Mouse (Mus musculus) limb, embryonic 15.5 days (tissue): ENCODE data around the gene Car4. TPM values are rescaled to one million over a fixed set of nuclear protein-coding genes. Genes with fewer than 3 reads are reported as not detected.

Source experiments
- ATAC-seq: fragments of 200-750 bp; cut with Nextera tagmentation; 2 replicates; pipeline ENCODE4 v1.8.0; 2017; ENCODE audit warnings: low read depth, moderate TSS enrichment; ENCODE audit not compliant: insufficient number of reproducible peaks, low FRiP score, low TSS enrichment
- H3K27ac ChIP-seq: fragments of 300-500 bp; sonication (generic); 2 replicates; pipeline ENCODE4 v1.5.1; 2015; ENCODE audit warnings: moderate library complexity, mild to moderate bottlenecking, inconsistent platforms
- H3K27me3 ChIP-seq: fragments of 300-500 bp; sonication (generic); 2 replicates; pipeline ENCODE4 v1.6.1; 2015; ENCODE audit warnings: inconsistent platforms
- H3K36me3 ChIP-seq: fragments of 300-500 bp; sonication (generic); 2 replicates; pipeline ENCODE4 v1.6.1; 2015; ENCODE audit warnings: inconsistent platforms
- H3K4me1 ChIP-seq: fragments of 300-500 bp; sonication (generic); 2 replicates; pipeline ENCODE4 v1.6.1; 2015; ENCODE audit warnings: inconsistent platforms
- H3K4me2 ChIP-seq: fragments of 300-500 bp; sonication (generic); 2 replicates; pipeline ENCODE4 v1.6.1; 2015; ENCODE audit warnings: mild to moderate bottlenecking, inconsistent platforms
- H3K4me3 ChIP-seq: fragments of 300-500 bp; sonication (generic); 2 replicates; pipeline ENCODE4 v1.5.1; 2015; ENCODE audit warnings: mild to moderate bottlenecking, inconsistent platforms
- H3K9ac ChIP-seq: fragments of 300-500 bp; sonication (generic); 2 replicates; pipeline ENCODE4 v1.6.1; 2015; ENCODE audit warnings: inconsistent platforms
- H3K9me3 ChIP-seq: fragments of 300-500 bp; sonication (generic); 2 replicates; pipeline ENCODE4 v1.6.1; 2016; ENCODE audit warnings: inconsistent platforms
- WGBS: fragments of 180-500 bp; shearing (Covaris S2); methylation state at CpG from one replicate; pipeline ENCODE4 v1.1.7; 2015; 5-methylcytosine and 5-hydroxymethylcytosine counted together
- polyA plus RNA-seq: library from polyadenylated mRNA; unstranded; fragments of >200 nt; fragmentation: Nextera tagmentation; extraction: Ambion mirVana; gene quantifications from 2 replicates; pipeline ENCODE4 v1.2.1, GENCODE M21; 2015

Gene Car4
- polyA plus RNA-seq, 1 experiment from 2014 or later = not detected

DNA sequence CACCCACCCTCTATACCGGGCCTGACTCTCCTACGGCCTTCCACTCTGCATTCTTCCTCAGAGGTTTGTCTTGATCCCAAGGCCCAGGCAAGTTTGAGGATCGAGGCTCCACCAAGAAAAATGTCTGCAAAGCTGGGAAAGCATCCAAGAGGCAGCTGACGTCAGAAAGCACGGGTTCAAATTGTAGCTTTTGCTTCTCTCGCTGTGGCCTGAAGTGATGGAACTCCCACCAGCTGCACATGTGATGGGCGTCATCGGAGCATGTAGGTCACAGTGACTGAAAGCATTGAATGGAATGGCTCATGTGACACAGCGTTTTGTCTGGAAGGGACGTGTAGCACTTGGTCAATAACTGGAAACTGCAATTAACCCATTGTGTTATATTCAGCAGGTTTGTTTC, 17.4 kb upstream of the Car4 start:
- peaks cover 13% of the 10 kb centered on the region; the same call in 1 of the 2 replicates for H3K27me3 ChIP-seq
- H3K9me3 ChIP-seq = no peaks in the 10 kb centered on the region
- H3K27ac ChIP-seq = no peak overlapping the region
- peaks cover 4% of the 10 kb centered on the region; the same call in 1 of the 2 replicates for H3K4me1 ChIP-seq
- no peak for ATAC-seq
- 73% methylated on average over 10 of the region's 10 CpGs for WGBS
- no peak overlapping the region for H3K4me3 ChIP-seq
- H3K4me2 ChIP-seq = no peak overlapping the region
- no peak overlapping the region for H3K9ac ChIP-seq
- no peaks in the 10 kb centered on the region for H3K36me3 ChIP-seq

DNA sequence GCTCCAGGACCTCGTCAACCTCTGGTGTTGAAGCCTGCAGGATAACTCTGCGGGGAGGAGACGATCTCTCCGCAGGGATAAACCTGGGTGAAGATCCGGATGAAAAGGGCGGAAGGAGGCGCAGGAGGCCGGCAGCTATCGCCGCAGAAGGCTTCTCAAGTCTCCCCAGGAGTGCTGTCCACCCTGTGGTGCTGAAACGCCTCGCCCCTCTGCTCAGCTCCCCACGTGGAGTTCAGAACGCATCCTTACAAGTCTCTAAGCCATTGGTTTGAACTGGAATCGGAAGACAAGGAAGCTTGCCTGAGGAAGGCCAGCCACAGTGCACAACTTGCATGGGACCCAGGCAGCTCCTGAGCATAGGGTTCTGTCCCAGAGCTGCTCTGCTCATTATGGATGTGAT, 13.6 kb upstream of the Car4 start:
- no peaks in the 10 kb centered on the region for H3K36me3 ChIP-seq
- no peak overlapping the region for H3K27ac ChIP-seq
- no peak overlapping the region for H3K9ac ChIP-seq
- no peak for ATAC-seq
- H3K4me3 ChIP-seq = no peak overlapping the region
- peak overlapping the region; percentile 28 for H3K4me2 ChIP-seq
- H3K9me3 ChIP-seq = no peaks in the 10 kb centered on the region
- peaks cover 4% of the 10 kb centered on the region; the same call in 1 of the 2 replicates for H3K4me1 ChIP-seq
- H3K27me3 ChIP-seq = peaks cover 25% of the 10 kb centered on the region
- WGBS = under 1% methylated on average over 15 of the region's 15 CpGs

DNA sequence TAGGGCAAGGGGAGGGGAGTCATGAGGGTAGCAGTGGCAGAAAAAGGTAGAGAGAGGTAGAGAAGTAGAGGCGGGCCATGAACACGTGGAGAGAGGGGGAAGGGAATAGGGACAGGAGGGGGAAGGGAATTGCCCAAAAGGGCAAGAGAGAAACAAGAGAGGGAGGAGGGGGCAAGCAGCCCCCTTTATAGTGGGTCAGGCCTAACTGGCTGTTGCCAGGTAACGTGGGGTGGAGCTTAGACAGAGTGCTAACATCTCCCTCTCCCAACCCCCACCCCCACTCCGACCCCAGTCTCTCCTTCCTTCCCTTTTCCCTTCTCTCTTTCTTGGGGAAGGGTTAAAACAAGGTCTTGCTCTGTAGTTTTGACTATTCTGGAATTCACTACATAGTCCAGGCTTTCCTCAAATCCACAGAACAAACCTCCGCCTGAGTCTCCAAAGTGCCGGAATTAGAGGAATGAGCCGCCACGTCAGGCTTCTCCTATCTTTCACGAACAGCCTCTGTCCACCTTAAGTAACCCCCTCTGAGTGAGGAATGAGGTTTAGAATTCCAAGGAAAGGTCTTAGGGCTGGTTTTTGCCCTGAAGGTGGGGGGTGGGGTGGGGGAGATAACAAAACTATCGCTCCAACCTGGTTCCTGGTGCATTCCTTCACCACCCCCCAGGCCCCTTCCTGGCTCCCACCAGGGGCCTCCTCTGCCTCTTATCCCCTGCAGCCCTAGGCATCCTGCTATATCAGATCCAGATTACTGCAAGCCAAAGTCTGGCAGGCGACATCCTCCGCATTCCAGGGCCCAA, 12.7 kb upstream of the Car4 start:
- no peak overlapping the region for H3K9ac ChIP-seq
- peaks cover 4% of the 10 kb centered on the region; the same call in 1 of the 2 replicates for H3K4me1 ChIP-seq
- H3K4me2 ChIP-seq = no peak overlapping the region
- whole genome bisulfite sequencing = 2% methylated on average over 12 of the region's 12 CpGs
- H3K4me3 ChIP-seq = no peak overlapping the region
- H3K27ac ChIP-seq = no peak overlapping the region
- peaks cover 25% of the 10 kb centered on the region for H3K27me3 ChIP-seq
- H3K36me3 ChIP-seq = no peaks in the 10 kb centered on the region
- H3K9me3 ChIP-seq = no peaks in the 10 kb centered on the region
- ATAC-seq = no peak

DNA sequence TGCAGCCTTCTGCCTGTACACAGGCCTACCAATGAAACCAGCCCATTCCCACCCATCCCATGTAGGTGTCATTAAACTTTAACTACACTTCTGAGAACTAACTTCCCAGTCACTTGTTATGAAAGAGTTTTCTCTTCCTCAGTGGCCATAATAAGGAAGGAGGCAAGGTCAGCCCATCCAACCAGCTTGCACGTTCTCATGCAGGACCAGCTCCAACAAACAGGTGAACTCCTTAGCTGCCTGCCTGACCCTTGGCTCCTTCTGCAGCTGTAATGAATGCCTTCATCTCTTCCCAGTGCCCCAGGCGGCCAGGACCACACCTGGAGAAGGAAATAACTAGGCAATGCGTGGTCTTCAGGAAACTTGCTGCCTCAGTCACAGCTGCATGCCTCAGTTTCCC, 11.7 kb upstream of the Car4 start:
- no peak overlapping the region for H3K27ac ChIP-seq
- peaks cover 4% of the 10 kb centered on the region; the same call in 1 of the 2 replicates for H3K4me1 ChIP-seq
- H3K4me2 ChIP-seq = no peak overlapping the region
- no peak for ATAC-seq
- no peak overlapping the region for H3K4me3 ChIP-seq
- H3K9me3 ChIP-seq = no peaks in the 10 kb centered on the region
- peaks cover 25% of the 10 kb centered on the region for H3K27me3 ChIP-seq
- WGBS = 44% methylated on average over 3 of the region's 3 CpGs
- no peaks in the 10 kb centered on the region for H3K36me3 ChIP-seq
- H3K9ac ChIP-seq = no peak overlapping the region

DNA sequence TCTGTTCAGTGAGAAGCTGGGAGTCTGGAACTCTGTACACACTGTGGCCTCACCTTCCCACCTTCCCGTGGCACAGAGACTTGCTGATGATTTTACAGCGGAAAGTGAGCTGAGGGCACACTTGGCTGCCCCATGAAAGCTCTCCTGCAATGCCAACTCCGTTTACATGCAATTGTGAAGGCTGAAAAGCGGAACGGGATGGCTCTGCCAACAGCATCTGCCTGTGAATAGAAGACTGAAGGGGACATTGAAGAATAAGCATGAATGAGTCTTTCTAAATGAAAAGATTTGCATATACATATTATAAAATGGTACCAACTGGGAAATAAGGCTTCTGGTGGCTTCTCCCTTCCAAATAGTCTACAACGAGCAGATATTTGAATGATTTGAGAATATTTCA, 10.4 kb upstream of the Car4 start:
- Histone ChIP-seq H3K4me3 (no peak overlapping the region), H3K27me3 (peaks cover 25% of the 10 kb centered on the region), H3K9me3 (no peaks in the 10 kb centered on the region), H3K9ac (no peak overlapping the region), H3K36me3 (no peaks in the 10 kb centered on the region), H3K4me1 (peaks cover 4% of the 10 kb centered on the region; the same call in 1 of the 2 replicates), H3K4me2 (no peak overlapping the region), H3K27ac (no peak overlapping the region)
- no peak for ATAC-seq
- 71% methylated on average over 6 of the region's 6 CpGs for WGBS

DNA sequence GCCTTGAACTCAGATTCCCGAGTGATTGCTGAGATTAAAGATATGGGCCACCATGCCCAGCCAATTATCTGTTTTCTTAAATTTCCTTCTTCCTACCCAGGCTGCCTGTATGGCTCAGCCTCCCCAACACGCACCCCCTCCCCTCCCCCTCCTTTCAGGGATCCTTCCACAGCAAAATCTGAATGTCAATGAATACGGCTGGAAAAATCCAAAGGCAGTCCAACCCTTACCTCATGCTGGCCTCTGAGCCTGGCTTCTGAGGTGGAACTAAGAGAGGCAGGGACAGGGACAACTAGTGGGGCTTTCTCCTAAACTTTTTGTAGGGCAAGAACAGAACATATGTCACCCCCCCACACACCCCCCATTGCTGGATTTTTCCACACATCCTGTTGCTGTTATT, 9.5 kb upstream of the Car4 start:
- Histone ChIP-seq H3K9ac (no peak overlapping the region), H3K36me3 (no peaks in the 10 kb centered on the region), H3K27ac (no peak overlapping the region), H3K4me1 (peaks cover 4% of the 10 kb centered on the region; the same call in 1 of the 2 replicates), H3K4me3 (no peak overlapping the region), H3K4me2 (no peak overlapping the region), H3K27me3 (peaks cover 25% of the 10 kb centered on the region), H3K9me3 (no peaks in the 10 kb centered on the region)
- no peak for ATAC-seq
- WGBS = 61% methylated on average over 3 of the region's 3 CpGs

DNA sequence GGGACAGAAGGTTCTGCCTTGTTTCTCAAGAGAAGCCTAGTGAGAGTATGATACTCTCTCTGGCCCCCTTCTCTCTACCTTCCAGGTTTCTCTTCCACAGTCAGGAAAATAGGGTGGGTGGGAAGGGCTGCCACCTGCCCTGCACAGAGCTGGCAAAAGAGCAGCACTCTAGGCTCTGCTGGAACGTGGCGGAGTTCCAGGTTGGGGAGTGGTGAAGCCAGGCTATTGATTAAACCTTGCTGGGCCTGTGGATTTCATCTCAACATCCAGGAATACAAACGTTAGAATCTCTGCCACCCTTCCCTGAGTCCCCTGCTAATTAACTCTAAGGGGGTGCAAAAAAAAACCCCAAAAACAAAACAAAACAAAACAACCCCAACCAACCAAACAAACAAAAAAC, 9.1 kb upstream of the Car4 start:
- Histone ChIP-seq H3K27ac (no peak overlapping the region), H3K36me3 (no peaks in the 10 kb centered on the region), H3K9ac (no peak overlapping the region), H3K27me3 (peaks cover 25% of the 10 kb centered on the region), H3K4me3 (no peak overlapping the region), H3K9me3 (no peaks in the 10 kb centered on the region), H3K4me1 (peaks cover 4% of the 10 kb centered on the region; the same call in 1 of the 2 replicates), H3K4me2 (no peak overlapping the region)
- ATAC-seq = no peak
- 59% methylated on average over 3 of the region's 3 CpGs for WGBS

DNA sequence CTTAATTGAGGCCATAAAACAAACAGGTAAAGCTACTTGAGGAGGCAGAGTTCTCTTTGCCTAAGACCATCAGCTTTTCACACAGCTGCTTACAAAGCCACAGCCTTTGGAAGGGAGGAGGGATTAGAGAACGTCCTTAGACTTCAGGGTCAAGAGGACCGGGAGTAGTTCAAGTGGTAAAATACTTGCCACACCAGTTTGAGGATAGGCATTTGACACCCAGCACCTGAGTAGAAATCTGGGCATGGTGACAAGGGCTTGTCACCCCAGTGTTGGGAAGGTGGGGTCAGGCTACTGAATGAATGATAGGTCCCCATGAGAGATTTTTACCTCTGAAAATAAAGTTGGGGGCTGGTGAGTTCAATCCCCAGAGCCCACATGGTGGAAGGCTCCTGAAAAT, 5.0 kb upstream of the Car4 start:
- 32% methylated on average over 2 of the region's 2 CpGs for WGBS

DNA sequence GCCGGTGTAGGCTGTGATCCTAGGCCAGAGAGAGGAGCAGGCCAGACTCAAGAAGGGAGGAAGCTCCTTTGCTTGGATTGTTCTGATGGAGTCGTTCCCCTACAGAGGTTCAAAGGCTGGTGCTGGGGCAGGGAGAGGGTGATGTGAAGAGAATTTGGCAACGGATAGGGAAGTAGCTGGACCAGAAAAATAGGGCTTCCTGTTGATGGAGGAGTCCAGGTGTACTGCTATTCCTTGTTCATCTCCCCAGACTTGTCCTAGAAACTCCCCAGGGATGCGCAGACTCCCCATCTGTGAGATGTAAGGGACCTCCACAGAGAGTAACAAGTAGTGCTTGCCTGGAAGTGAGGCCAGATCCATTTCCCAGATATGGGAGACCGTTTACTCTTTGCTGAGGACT, 1.2 kb upstream of the Car4 start:
- ATAC-seq = no peak
- no peak overlapping the region for H3K9ac ChIP-seq
- no peak overlapping the region for H3K27ac ChIP-seq
- no peak overlapping the region for H3K4me2 ChIP-seq
- H3K9me3 ChIP-seq = no peaks in the 10 kb centered on the region
- peaks cover 45% of the 10 kb centered on the region for H3K27me3 ChIP-seq
- H3K4me1 ChIP-seq = peaks cover 11% of the 10 kb centered on the region
- H3K4me3 ChIP-seq = no peak overlapping the region
- WGBS = 28% methylated on average over 5 of the region's 5 CpGs
- no peaks in the 10 kb centered on the region for H3K36me3 ChIP-seq

More for the DNA sequence above, 5.0 kb upstream of the Car4 start:
- ATAC-seq = no peak
- Histone ChIP-seq H3K4me2 (no peak overlapping the region), H3K4me1 (peaks cover 5% of the 10 kb centered on the region), H3K9ac (no peak overlapping the region), H3K27me3 (peaks cover 19% of the 10 kb centered on the region), H3K27ac (no peak overlapping the region), H3K9me3 (no peaks in the 10 kb centered on the region), H3K4me3 (no peak overlapping the region), H3K36me3 (no peaks in the 10 kb centered on the region)

DNA sequence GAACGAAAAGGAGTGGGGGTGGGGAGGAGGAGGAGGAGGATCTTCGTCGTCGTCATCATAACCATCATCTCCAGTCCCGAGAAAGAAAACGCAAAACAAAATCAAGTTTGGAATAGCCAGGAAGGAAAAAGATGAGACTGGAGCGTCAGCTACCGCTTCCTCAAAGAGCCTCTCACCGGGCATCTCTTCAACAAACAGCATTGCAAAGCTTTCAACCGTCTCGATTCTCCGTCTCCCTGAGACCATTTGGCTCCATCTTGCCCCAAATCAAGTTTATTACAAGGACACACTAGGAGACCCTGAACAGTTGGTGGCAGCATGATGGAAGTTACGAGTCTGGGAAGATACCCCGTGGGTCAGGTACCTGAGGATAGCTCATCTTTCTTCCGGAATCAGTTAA, 415 bp upstream of the Car4 start:
- Histone ChIP-seq H3K27ac (no peak overlapping the region), H3K27me3 (peaks cover 45% of the 10 kb centered on the region), H3K4me3 (peak overlapping the region; percentile 21), H3K9ac (no peak overlapping the region), H3K4me1 (peaks cover 11% of the 10 kb centered on the region), H3K9me3 (no peaks in the 10 kb centered on the region), H3K36me3 (no peaks in the 10 kb centered on the region), H3K4me2 (peak overlapping the region; percentile 41)
- WGBS = 7% methylated on average over 15 of the region's 15 CpGs
- no peak for ATAC-seq

DNA sequence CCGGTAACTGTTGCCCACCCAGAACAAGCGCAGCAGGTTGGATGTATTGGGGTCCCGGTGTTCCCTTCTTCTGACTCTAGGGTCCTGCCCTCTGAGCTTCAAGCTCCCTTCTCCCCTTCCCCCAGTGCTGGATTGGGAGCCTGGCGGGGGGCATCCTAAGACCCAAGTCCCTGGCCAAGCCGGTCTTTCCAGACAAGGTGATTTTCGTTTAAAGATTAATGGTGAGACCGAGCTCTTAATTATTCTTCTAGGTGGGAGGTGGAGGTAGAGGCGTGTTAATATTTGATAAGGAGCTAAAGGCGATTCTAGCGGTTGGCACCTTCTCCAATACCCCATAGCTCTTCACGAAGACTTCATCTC, 665 bp downstream of the Car4 start:
- Histone ChIP-seq H3K27ac (no peak overlapping the region), H3K4me2 (peak overlapping the region; percentile 41), H3K9ac (no peak overlapping the region), H3K27me3 (peaks cover 45% of the 10 kb centered on the region), H3K9me3 (no peaks in the 10 kb centered on the region), H3K36me3 (no peaks in the 10 kb centered on the region), H3K4me1 (peaks cover 11% of the 10 kb centered on the region), H3K4me3 (peak overlapping the region; percentile 21; the same call in 1 of the 2 replicates)
- ATAC-seq = no peak
- WGBS = 4% methylated on average over 11 of the region's 11 CpGs

DNA sequence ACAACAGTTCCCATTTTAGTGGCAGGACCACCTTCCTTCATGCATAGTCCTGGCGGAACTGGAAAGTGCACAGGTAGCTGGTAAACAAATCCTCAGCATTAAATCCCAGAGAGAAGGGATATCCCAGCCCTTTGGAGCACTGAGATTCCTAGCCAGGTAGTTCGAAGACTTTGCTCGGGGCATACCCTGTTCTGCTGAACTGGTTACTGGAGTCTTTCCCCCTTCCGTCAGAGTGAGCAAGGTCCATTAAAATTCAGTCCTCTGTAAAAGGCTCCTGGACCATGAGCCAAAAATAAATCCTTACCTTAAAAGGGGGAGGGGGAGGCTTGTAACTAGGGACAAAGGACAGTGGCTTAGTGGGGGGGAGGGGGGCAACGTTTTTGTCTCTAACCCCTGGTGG, 1.6 kb downstream of the Car4 start:
- H3K9ac ChIP-seq = no peak overlapping the region

More for the DNA sequence above, 1.6 kb downstream of the Car4 start:
- Histone ChIP-seq H3K27me3 (peaks cover 45% of the 10 kb centered on the region), H3K27ac (no peak overlapping the region), H3K9me3 (no peaks in the 10 kb centered on the region), H3K4me2 (no peak overlapping the region), H3K36me3 (no peaks in the 10 kb centered on the region), H3K4me3 (no peak overlapping the region), H3K4me1 (peaks cover 11% of the 10 kb centered on the region)
- WGBS = 32% methylated on average over 5 of the region's 5 CpGs
- ATAC-seq = no peak
